Mouse (Mus musculus) macrophage (primary cell): ENCODE results near the gene Spire2. TPM values are rescaled to one million over a fixed set of nuclear protein-coding genes. Genes with fewer than 3 reads are reported as not detected.

ENCODE experiments used
- H3K27ac ChIP-seq: fragments of 350-480 bp; formaldehyde crosslinking; 2 replicates; pipeline ENCODE4 v1.9.0; 2021
- H3K36me3 ChIP-seq: fragments of 350-480 bp; formaldehyde crosslinking; 2 replicates; pipeline ENCODE4 v1.9.0; 2021; ENCODE audit errors: inconsistent target
- H3K4me3 ChIP-seq: fragments of 350-480 bp; formaldehyde crosslinking; 2 replicates; pipeline ENCODE4 v1.9.0; 2021; ENCODE audit errors: inconsistent target
- H3K79me2 ChIP-seq: fragments of 350-480 bp; formaldehyde crosslinking; 2 replicates; pipeline ENCODE4 v1.9.0; 2021; ENCODE audit errors: inconsistent target
- WGBS: methylation state at CpG from one replicate; pipeline ENCODE4 v1.1.7; 2026; ENCODE audit warnings: inconsistent platforms; ENCODE audit not compliant: missing documents; 5-methylcytosine and 5-hydroxymethylcytosine counted together
- polyA plus RNA-seq: library from polyadenylated mRNA; stranded (reverse); fragments of 250-400 nt; gene quantifications from 3 replicates; pipeline ENCODE4 v1.2.4, GENCODE M21; 2018; ENCODE audit warnings: inconsistent platforms

Gene Spire2
- polyA plus RNA-seq, 1 experiment from 2014 or later: not detected

DNA sequence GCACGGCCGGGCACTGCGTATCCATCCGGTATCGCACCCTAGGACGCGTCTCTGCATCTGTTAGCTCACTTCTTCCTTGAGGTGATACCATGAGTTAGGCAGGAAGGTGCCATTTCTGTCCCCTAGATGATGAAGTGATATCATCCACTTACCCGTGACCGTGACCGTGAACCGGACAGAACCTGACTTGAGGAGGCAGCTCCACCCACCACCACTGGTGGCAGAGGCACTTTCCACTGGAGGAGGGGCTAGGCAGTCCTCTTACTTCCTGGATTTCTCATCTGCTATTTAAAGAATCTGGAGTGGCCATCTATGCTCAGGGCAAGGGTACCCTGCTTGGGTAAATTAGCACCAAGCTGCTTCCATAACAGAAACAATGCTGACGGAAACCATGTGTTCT lies 10.9 kb downstream of the Spire2 start:
- Histone ChIP-seq H3K79me2 (no peaks in the 10 kb centered on the region), H3K27ac (0 out of 2 replicates have a peak overlapping the region, but pooled peaks have one; percentile 34), H3K36me3 (no peaks in the 10 kb centered on the region), H3K4me3 (no peak overlapping the region)
- WGBS: 82% methylated on average over 12 of the region's 12 CpGs

DNA sequence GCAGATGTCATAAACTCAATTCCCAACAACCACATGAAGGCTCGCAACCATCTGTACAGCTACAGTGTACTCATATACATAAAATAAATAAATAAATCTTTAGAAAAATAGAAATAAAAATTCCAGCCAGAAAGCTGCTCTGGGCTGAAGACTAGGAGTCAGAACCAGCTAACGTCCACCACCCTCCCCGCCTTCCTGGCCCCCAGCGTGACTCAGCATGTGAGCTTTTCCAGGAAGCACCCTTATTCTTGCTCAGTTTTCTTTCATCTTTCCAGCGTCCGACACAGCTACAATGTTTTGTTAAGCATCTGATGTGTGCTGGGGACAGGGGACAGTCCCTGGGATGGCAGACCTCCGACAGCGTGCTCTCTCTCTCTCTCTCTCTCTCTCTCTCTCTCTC lies 12.6 kb downstream of the Spire2 start:
- no peaks in the 10 kb centered on the region for H3K36me3 ChIP-seq
- WGBS: 78% methylated on average over 6 of the region's 8 CpGs
- no peaks in the 10 kb centered on the region for H3K79me2 ChIP-seq
- no peak overlapping the region for H3K27ac ChIP-seq
- H3K4me3 ChIP-seq: no peak overlapping the region

DNA sequence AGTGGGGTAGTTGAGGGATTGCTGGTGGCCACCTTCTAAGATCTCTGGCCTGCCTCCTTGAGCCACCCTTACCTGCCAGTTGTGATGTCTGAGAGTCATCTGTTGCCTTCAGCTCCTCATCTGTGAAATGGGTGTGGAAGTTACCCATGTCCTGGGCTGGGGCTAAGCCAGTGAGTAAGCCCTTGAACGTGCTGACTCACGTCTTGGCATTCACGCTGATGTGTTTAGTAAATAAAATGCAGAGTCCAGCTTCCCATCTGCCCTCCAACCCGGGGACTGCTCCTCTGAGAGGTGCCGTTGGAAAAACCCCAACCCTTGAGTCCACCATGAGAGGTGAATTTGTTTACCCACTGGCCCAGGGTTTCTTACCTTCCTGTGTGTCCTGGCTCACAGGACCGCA lies 13.3 kb downstream of the Spire2 start:
- H3K79me2 ChIP-seq: no peaks in the 10 kb centered on the region
- H3K4me3 ChIP-seq: no peak overlapping the region
- H3K36me3 ChIP-seq: no peaks in the 10 kb centered on the region
- WGBS: 91% methylated on average over 4 of the region's 6 CpGs
- H3K27ac ChIP-seq: no peak overlapping the region

DNA sequence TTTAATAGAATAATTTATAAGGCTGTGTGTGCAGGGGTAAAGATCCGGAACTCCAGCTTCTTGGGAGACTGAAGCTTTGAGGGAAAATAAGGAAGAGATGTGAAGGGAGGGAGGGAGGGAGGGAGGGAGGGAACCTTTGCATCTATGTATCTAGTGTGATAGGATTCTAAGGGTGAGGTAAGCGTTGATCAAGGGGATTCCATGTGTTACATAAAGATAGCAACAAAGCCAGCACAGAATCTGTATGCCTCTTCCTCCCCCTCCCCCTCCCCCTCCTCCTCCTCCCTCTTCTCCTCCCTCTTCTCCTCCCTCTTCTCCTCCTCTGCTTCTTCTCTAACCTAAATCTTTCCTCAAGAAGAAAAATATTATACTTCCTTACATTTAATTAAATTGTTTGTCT lies 14.8 kb downstream of the Spire2 start:
- 82% methylated on average over 2 of the region's 2 CpGs for WGBS
- H3K27ac ChIP-seq: no peak overlapping the region
- H3K79me2 ChIP-seq: no peaks in the 10 kb centered on the region
- no peak overlapping the region for H3K4me3 ChIP-seq
- no peaks in the 10 kb centered on the region for H3K36me3 ChIP-seq

DNA sequence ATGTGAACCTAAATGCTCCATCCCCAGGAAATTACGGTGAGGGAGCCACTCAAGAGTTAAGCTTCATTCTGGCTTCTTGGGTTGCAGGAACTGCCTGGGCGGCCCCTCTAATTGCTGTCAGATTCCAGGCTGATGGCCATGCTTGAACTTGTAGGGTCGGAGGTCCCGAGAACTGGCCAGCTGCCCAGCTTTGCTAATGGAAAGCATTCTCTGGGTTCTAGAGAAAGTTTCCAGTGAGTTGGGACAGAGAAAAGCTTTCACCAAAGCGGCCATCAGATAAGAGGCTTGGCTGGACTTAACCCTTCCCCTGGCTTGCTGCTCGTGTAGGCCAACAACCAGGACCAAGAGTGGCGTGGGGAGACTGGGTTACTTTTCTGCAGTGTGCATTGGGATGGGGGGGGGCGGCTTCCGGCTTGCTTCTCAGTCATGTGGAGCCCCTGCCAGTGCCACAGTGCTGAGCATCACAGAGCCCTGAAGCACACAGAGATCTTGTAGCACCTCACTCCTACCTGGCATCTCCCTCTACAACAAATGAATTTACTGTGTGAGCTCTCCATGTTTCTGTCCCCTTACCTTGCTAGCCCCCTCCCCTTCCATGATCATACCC lies 15.8 kb downstream of the Spire2 start:
- H3K27ac ChIP-seq: no peak overlapping the region
- 93% methylated on average over 9 of the region's 9 CpGs for WGBS

DNA sequence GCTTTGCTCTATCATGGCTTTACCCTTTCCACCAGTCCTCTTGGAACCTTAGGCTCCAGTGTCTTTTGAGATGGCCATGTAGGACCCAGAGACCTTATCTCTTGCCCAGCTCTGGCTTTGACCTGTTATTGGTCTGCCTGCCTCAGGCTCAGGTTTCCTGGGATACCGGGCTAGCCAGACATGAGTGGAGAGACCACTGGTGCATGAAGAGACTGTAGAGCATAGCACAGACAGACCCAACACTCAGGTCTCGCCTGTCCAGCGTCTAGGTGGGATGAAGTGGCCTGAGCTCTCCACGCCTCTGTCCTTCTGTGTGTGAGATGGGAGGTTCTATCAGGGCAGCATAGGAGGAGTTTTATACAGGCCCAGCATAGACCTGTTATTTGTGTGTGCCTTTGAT lies 16.6 kb downstream of the Spire2 start:
- H3K27ac ChIP-seq: no peak overlapping the region
- WGBS: 92% methylated on average over 4 of the region's 4 CpGs

More for the DNA sequence above, 15.8 kb downstream of the Spire2 start:
- Histone ChIP-seq H3K79me2 (no peaks in the 10 kb centered on the region), H3K36me3 (no peaks in the 10 kb centered on the region), H3K4me3 (no peak overlapping the region)

DNA sequence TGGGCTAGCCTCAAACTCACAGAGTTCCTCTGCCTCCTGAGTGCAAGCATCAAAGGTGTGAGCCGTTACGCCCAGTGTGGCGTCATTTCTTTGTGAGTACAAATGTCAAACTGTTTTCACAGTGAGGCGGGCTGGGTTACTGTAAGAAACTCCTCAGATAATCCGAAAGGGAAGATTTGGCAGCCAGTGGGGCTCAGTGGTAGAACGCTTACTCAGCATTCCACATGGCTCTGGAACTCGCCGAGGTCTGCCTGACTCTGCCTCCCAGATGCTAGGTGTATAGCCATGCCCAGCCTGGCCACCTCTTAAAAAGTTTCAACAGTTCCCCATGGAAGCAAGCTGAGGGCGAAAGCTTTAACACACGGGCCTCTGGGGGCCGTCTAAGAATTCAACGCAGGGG lies 19.6 kb downstream of the Spire2 start:
- WGBS: 93% methylated on average over 12 of the region's 12 CpGs

More for the DNA sequence above, 16.6 kb downstream of the Spire2 start:
- no peaks in the 10 kb centered on the region for H3K36me3 ChIP-seq
- H3K4me3 ChIP-seq: no peak overlapping the region
- H3K79me2 ChIP-seq: no peaks in the 10 kb centered on the region

DNA sequence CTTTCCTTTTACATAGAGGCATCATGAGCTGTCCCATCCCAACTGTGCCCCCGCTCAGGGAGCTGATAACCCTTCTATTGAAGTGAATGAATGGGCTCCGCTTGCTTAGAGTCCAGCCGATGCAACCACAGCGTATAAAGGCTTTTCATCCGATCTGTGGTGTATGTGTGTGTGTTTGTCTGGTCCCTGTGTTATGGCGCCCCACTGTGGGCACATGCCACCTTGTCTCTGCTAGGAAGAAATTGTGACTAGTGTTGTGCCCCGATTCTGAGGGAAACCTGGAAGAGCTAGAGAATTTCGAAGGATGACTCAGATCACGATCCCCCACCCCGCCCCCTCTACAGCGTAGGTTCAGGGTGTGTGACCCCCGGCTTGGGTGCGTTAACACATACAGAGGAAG lies 20.3 kb downstream of the Spire2 start:
- Histone ChIP-seq H3K27ac (no peak overlapping the region), H3K79me2 (no peaks in the 10 kb centered on the region), H3K4me3 (no peak overlapping the region), H3K36me3 (no peaks in the 10 kb centered on the region)
- WGBS: 43% methylated on average over 13 of the region's 13 CpGs

More for the DNA sequence above, 19.6 kb downstream of the Spire2 start:
- Histone ChIP-seq H3K79me2 (no peaks in the 10 kb centered on the region), H3K4me3 (no peak overlapping the region), H3K27ac (no peak overlapping the region), H3K36me3 (no peaks in the 10 kb centered on the region)

DNA sequence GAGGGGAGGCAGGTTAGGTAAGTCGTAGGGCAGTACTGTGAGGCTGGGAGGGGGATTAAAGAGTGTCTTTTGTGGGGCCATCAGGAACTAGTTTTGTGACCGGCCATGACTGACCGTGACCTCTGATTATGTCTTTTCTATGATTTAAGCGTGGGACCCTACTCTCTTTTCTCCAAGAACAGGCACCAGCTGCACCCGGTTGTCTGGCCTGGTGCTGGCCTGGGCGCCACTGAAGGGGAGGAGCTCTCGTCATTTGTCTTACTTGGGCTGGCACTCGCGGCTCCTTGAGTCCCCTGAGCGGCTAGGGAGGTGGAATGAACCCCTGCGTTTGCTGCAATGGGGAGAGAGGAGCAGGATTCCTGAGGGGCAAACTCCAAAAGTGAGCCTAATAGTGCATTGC lies 20.7 kb downstream of the Spire2 start:
- H3K79me2 ChIP-seq: no peaks in the 10 kb centered on the region
- H3K27ac ChIP-seq: no peak overlapping the region
- WGBS: 69% methylated on average over 11 of the region's 11 CpGs
- no peaks in the 10 kb centered on the region for H3K36me3 ChIP-seq
- no peak overlapping the region for H3K4me3 ChIP-seq

DNA sequence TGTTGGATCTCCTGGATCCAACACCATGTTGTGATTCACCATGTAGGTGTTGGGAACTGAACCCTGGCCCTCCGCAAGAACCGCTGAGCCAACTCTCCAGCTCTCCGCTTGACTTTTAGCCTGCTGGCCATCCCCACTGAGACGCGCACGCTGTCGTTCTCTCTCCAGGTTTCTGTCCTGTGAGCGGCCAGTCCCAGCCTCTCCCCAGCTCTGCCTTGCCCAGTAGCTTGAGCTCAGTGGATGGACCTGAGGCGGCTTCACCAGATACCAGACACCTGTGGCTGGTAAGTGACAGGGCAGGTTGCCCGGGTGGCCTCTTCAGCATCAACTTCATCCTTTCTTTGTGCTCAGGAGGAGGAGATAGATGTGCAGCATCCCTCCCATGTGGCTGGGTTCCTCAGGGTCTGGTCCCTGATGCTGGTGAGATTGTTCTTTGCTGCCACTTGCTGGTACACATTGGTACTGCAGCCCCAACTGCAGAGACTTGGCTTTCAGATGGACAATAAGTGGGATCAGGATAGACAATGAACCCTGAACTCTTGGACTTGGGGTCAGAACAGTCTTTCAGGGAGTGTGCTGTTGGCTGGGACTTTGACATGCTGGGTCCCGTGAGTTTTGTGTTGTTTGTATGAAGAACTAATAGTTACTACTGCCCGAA lies 28.7 kb downstream of the Spire2 start:
- 63% methylated on average over 12 of the region's 12 CpGs for WGBS
- no peaks in the 10 kb centered on the region for H3K79me2 ChIP-seq
- H3K36me3 ChIP-seq: no peaks in the 10 kb centered on the region
- H3K4me3 ChIP-seq: no peak overlapping the region
- no peak overlapping the region for H3K27ac ChIP-seq

DNA sequence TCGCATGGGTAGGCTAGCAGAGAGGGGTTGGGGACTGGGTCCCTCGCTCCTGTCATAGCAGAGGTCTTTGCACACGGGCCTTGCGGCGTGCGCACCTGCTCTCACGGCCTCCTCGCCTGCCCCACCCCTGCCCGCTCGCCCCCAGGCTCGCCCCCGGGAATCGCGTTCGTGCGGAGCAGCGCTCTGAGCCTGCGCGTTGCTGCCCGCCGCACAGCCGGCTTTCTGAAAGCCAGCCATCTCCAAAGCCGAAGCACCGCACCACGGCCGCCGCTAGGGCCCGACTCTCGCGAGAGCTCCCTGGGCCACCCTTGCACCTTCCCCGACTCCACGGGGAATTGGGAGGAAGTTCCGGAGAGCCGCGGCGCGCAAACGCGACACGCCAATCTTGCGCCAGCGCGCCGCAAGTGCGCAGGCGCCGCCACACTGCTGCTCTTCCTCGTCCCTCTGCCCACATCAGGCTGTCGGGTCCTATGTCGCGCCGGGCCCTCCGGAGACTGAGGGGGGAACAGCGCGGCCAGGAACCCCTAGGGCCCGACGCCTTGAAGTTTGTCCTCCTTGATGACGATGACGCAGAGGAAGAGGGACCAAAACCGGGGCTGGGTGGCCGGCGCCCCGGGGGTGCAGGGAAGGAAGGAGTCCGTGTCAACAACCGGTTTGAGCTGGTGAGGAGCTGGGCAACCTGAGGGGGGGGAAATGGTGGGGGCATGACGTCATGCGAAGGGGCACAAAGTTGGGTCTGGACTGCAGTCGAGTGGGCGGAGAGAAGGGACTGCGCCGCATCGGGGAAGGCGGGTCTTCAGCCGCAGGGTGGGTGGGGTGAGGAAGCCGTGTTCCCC lies 41.1 kb downstream of the Spire2 start, which contains the start of gene Tcf25:
Tcf25 (plus strand) TSS at position 351 of the 836 bp plus-strand sequence.
- Histone ChIP-seq H3K27ac (peak within 1 kb of the TSS; percentile 90), H3K36me3 (no peaks in the 10 kb centered on the region), H3K79me2 (peaks cover 49% of the 10 kb centered on the region), H3K4me3 (peak within 1 kb of the TSS; percentile 76)
- WGBS: under 1% methylated on average over 57 of the region's 75 CpGs

DNA sequence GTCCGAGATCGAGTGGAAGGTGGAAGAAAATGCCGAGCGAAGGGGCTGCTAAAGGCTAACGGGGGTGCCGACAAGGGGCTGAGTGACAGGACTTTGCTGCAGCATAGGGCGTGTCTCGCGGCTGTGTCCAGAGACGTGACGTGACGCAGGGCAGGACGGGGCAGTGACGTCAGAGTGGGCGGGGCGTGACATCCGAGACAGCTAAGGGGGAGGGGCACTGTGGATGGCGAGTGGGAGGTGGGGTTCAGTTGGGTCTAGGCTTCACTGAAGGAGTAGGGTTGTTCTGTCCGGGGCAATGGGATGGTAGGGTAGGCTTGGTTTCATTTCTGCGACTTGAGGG lies 41.7 kb downstream of the Spire2 start:
- under 1% methylated on average over 20 of the region's 20 CpGs for WGBS
- H3K27ac ChIP-seq: peak overlapping the region; percentile 90
- H3K79me2 ChIP-seq: peaks cover 55% of the 10 kb centered on the region
- H3K4me3 ChIP-seq: peak overlapping the region; percentile 76
- no peaks in the 10 kb centered on the region for H3K36me3 ChIP-seq

DNA sequence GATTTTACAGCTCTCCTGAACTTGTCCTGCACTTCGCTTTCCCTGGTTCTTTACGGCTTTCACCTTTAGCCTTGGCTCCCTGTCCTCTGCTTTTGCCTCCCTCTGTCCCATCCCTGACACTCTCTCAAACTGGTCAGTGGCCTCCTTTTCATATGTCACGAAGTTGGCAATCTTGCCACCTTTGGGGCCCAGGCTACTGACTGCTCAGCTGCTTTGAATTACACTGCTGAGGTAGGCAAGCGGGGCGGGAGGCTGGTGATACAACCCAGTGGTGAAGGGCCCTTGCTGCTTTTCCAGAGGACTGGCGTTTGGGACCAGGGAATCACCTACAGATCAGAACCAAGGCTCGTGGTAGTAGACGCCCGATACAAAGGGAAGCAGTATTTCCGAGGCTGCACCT lies 43.2 kb downstream of the Spire2 start:
- no peak overlapping the region for H3K4me3 ChIP-seq
- WGBS: 96% methylated on average over 10 of the region's 10 CpGs
- H3K36me3 ChIP-seq: peaks cover 13% of the 10 kb centered on the region; the same call in 1 of the 2 replicates
- no peak overlapping the region for H3K27ac ChIP-seq
- H3K79me2 ChIP-seq: peaks cover 70% of the 10 kb centered on the region

DNA sequence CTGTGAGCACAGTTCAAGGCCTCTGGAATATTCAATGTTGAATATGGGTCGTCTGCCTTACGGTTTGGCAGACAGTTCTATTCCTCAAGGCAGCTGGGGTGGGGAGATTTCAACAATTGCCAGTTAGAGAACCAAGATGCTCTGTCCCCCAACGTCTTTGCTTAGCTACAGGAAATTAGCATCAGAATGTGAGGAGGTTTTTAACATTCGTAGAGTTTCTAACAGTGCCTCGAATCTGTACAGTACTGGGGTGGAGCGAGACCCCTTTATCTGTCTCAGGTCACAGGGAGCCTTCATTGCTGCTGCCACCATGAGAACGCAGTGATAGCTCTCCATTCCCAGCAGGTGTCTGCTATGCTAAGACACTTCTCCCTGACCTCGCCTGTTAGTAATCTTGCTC lies 43.6 kb downstream of the Spire2 start:
- Histone ChIP-seq H3K79me2 (peaks cover 74% of the 10 kb centered on the region), H3K27ac (no peak overlapping the region), H3K36me3 (peaks cover 17% of the 10 kb centered on the region; the same call in 1 of the 2 replicates), H3K4me3 (no peak overlapping the region)
- 85% methylated on average over 7 of the region's 8 CpGs for WGBS

DNA sequence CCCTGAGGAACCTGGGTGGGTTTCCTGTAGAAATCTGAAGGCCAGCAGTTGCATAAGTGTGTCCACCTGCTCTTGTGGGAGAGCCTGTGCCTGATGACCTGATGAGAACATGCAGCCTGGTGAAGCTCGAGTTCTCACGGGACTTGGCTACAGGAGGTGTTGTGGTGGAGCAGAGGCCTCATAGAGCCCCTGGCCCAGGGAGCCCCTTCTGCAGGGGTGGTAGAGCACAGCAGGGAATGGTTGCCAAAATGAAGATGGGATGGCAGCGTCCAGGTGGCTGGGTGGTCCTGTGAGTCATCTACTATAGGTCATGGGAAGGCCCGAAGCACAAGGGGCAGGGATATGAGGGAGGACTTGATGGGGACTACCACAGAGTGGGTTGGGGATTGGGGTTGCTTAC lies 49.2 kb downstream of the Spire2 start:
- WGBS: 99% methylated on average over 4 of the region's 4 CpGs
- peaks cover 73% of the 10 kb centered on the region for H3K36me3 ChIP-seq
- no peak overlapping the region for H3K27ac ChIP-seq
- H3K4me3 ChIP-seq: no peak overlapping the region
- peaks cover 51% of the 10 kb centered on the region for H3K79me2 ChIP-seq
